Mouse (Mus musculus) forebrain, postnatal 0 days (tissue): ENCODE measurements around the gene Abhd14b. TPM values are rescaled to one million over a fixed set of nuclear protein-coding genes. Genes with fewer than 3 reads are reported as not detected.

Experiments used
- ATAC-seq: fragments of 200-750 bp; cut with Nextera tagmentation; 2 replicates; pipeline ENCODE4 v1.8.0; 2017; ENCODE audit warnings: mild to moderate bottlenecking, moderate library complexity
- DNase-seq: peaks from one replicate; pipeline ENCODE4 v3.0.0-alpha.2; 2015
- H3K27ac ChIP-seq: fragments of 300-500 bp; sonication (generic); 2 replicates; pipeline ENCODE4 v1.5.1; 2014; ENCODE audit warnings: low read depth, mild to moderate bottlenecking, antibody characterized with exemption, low read length, moderate library complexity, mixed read lengths
- H3K27me3 ChIP-seq: fragments of 300-500 bp; sonication (generic); 2 replicates; pipeline ENCODE4 v1.6.1; 2014; ENCODE audit warnings: mild to moderate bottlenecking, low read length, mixed read lengths; ENCODE audit not compliant: insufficient read depth
- H3K36me3 ChIP-seq: fragments of 300-500 bp; sonication (generic); 2 replicates; pipeline ENCODE4 v1.6.1; 2014; ENCODE audit warnings: mild to moderate bottlenecking, moderate library complexity; ENCODE audit not compliant: insufficient read depth
- H3K4me1 ChIP-seq: fragments of 300-500 bp; sonication (generic); 2 replicates; pipeline ENCODE4 v1.6.1; 2014; ENCODE audit warnings: antibody characterized with exemption; ENCODE audit not compliant: insufficient read depth
- H3K4me2 ChIP-seq: fragments of 300-500 bp; sonication (generic); 2 replicates; pipeline ENCODE4 v1.6.1; 2014; ENCODE audit warnings: low read depth, mild to moderate bottlenecking, moderate library complexity
- H3K4me3 ChIP-seq: fragments of 300-500 bp; sonication (generic); 2 replicates; pipeline ENCODE4 v1.5.1; 2014; ENCODE audit warnings: low read depth, low read length, mixed read lengths
- H3K9ac ChIP-seq: fragments of 300-500 bp; sonication (generic); 2 replicates; pipeline ENCODE4 v1.6.1; 2014; ENCODE audit warnings: mild to moderate bottlenecking
- H3K9me3 ChIP-seq: fragments of 300-500 bp; sonication (generic); 2 replicates; pipeline ENCODE4 v1.6.1; 2016; ENCODE audit warnings: low read length
- CTCF ChIP-seq: sonication (generic); IDR thresholded peaks from 2 replicates; pipeline ENCODE4 v1.5.1; 2016; ENCODE audit warnings: antibody characterized with exemption, control low read depth, low read depth
- WGBS: fragments of 180-500 bp; shearing (Covaris S2); extraction: QIAGEN DNeasy Blood & Tissue Kit; methylation state at CpG from one replicate; pipeline ENCODE4 v1.1.7; 2014; 5-methylcytosine and 5-hydroxymethylcytosine counted together
- polyA plus RNA-seq: library from polyadenylated mRNA; unstranded; fragments of >200 nt; fragmentation: Nextera tagmentation; extraction: Ambion mirVana; gene quantifications from 2 replicates; pipeline ENCODE4 v1.2.1, GENCODE M21; 2015
- total RNA-seq: library from RNA; depleted of rRNA; stranded (reverse); fragments of >200 nt; gene quantifications from 2 replicates; pipeline ENCODE4 v1.2.3, GENCODE M21; 2014

Gene Abhd14b
- total and polyA plus RNA-seq, 2 experiments from 2014 or later = 7.6 to 13.8 TPM

GRCm38 (mm10) chr9:106470991-106471750, 23.9 kb downstream of the Abhd14b start:
- no peak for TF ChIP-seq CTCF

GRCm38 (mm10) chr9:106471892-106472291, 24.6 kb downstream of the Abhd14b start:
- no peak for DNase-seq
- Histone ChIP-seq H3K9ac (no peak overlapping the region), H3K36me3 (no peaks in the 10 kb centered on the region), H3K4me2 (no peak overlapping the region), H3K27me3 (no peaks in the 10 kb centered on the region), H3K4me3 (no peak overlapping the region), H3K27ac (no peak overlapping the region), H3K9me3 (no peaks in the 10 kb centered on the region), H3K4me1 (no peaks in the 10 kb centered on the region)
- WGBS = 24% methylated on average over 5 of the region's 5 CpGs
- TF ChIP-seq CTCF = no peak
- ATAC-seq = no peak

More at GRCm38 (mm10) chr9:106470991-106471750, 23.9 kb downstream of the Abhd14b start:
- ATAC-seq (no peak), DNase-seq (no peak)
- H3K36me3 ChIP-seq = no peaks in the 10 kb centered on the region
- 59% methylated on average over 14 of the region's 14 CpGs for WGBS
- no peaks in the 10 kb centered on the region for H3K27me3 ChIP-seq
- no peak overlapping the region for H3K4me3 ChIP-seq
- no peak overlapping the region for H3K4me2 ChIP-seq
- no peaks in the 10 kb centered on the region for H3K4me1 ChIP-seq
- H3K9me3 ChIP-seq = no peaks in the 10 kb centered on the region
- no peak overlapping the region for H3K9ac ChIP-seq
- no peak overlapping the region for H3K27ac ChIP-seq

GRCm38 (mm10) chr9:106472321-106472720, 25.1 kb downstream of the Abhd14b start:
- WGBS = 63% methylated on average over 4 of the region's 4 CpGs
- Histone ChIP-seq H3K9ac (no peak overlapping the region), H3K27ac (no peak overlapping the region), H3K27me3 (no peaks in the 10 kb centered on the region), H3K36me3 (no peaks in the 10 kb centered on the region), H3K4me3 (no peak overlapping the region), H3K4me1 (no peaks in the 10 kb centered on the region), H3K4me2 (no peak overlapping the region), H3K9me3 (no peaks in the 10 kb centered on the region)
- DNase-seq (no peak), ATAC-seq (no peak)
- TF ChIP-seq CTCF = no peak

GRCm38 (mm10) chr9:106473081-106473752, 26.0 kb downstream of the Abhd14b start:
- ATAC-seq = no peak

GRCm38 (mm10) chr9:106473753-106474105, 26.5 kb downstream of the Abhd14b start:
- DNase-seq (no peak), ATAC-seq (no peak)
- Histone ChIP-seq H3K4me3 (no peak overlapping the region), H3K27me3 (no peaks in the 10 kb centered on the region), H3K9ac (no peak overlapping the region), H3K36me3 (no peaks in the 10 kb centered on the region), H3K27ac (no peak overlapping the region), H3K9me3 (no peaks in the 10 kb centered on the region), H3K4me2 (no peak overlapping the region), H3K4me1 (peaks cover 5% of the 10 kb centered on the region; the same call in 1 of the 2 replicates)
- 80% methylated on average over 5 of the region's 5 CpGs for whole genome bisulfite sequencing
- no peak for TF ChIP-seq CTCF

More at GRCm38 (mm10) chr9:106473081-106473752, 26.0 kb downstream of the Abhd14b start:
- 89% methylated on average over 16 of the region's 16 CpGs for WGBS
- Histone ChIP-seq H3K9me3 (no peaks in the 10 kb centered on the region), H3K27ac (no peak overlapping the region), H3K4me1 (peaks cover 4% of the 10 kb centered on the region; the same call in 1 of the 2 replicates), H3K4me2 (no peak overlapping the region), H3K36me3 (no peaks in the 10 kb centered on the region), H3K9ac (no peak overlapping the region), H3K4me3 (no peak overlapping the region), H3K27me3 (no peaks in the 10 kb centered on the region)
- DNase-seq = no peak
- TF ChIP-seq CTCF = no peak

GRCm38 (mm10) chr9:106474456-106474855, 27.2 kb downstream of the Abhd14b start:
- ATAC-seq (no peak), DNase-seq (peak; percentile 51)
- Histone ChIP-seq H3K4me3 (no peak overlapping the region), H3K9ac (no peak overlapping the region), H3K4me2 (no peak overlapping the region), H3K36me3 (no peaks in the 10 kb centered on the region), H3K27me3 (no peaks in the 10 kb centered on the region), H3K9me3 (no peaks in the 10 kb centered on the region), H3K27ac (no peak overlapping the region), H3K4me1 (peaks cover 5% of the 10 kb centered on the region; the same call in 1 of the 2 replicates)
- peak; percentile 63 for TF ChIP-seq CTCF
- 9% methylated on average over 6 of the region's 6 CpGs for WGBS

GRCm38 (mm10) chr9:106475046-106475445, 27.8 kb downstream of the Abhd14b start:
- no peaks in the 10 kb centered on the region for H3K27me3 ChIP-seq
- H3K4me1 ChIP-seq = peaks cover 5% of the 10 kb centered on the region; the same call in 1 of the 2 replicates
- no peak overlapping the region for H3K9ac ChIP-seq
- DNase-seq (no peak), ATAC-seq (no peak)
- no peak overlapping the region for H3K4me2 ChIP-seq
- H3K27ac ChIP-seq = no peak overlapping the region
- H3K4me3 ChIP-seq = no peak overlapping the region
- no peak for TF ChIP-seq CTCF
- no peaks in the 10 kb centered on the region for H3K9me3 ChIP-seq
- 65% methylated on average over 7 of the region's 7 CpGs for WGBS
- H3K36me3 ChIP-seq = no peaks in the 10 kb centered on the region
